Mouse (Mus musculus) left cerebral cortex, postnatal 25 days (tissue): ENCODE results near the gene Fbxl12. TPM values are rescaled to one million over a fixed set of nuclear protein-coding genes. Genes with fewer than 3 reads are reported as not detected.
"Not testable (repeated sequence)": the region's sequence is repeated elsewhere in the genome, so short reads cannot be mapped to it uniquely, and the experiment has no call there.

Experiments used
- DNase-seq, 2 experiments: peaks; one replicate each; pipeline ENCODE4 v3.0.0; 2022; ENCODE audit warnings: low spot score in 2 of 2, mixed read lengths in 1 of 2
- intact Hi-C: fragments of 180-260 bp; cut with DNase I; formaldehyde crosslinking; loops from one replicate; pipeline ENCODE4 v1.15.1; 2025
- total RNA-seq, 2 experiments: library from RNA; stranded (reverse); gene quantifications; 2 replicates each; pipeline ENCODE4 v1.2.3; 2021

Fbxl12 gene
- total RNA-seq, 2 experiments from 2014 or later, result 18.4 to 19.0 TPM

- intact Hi-C loops, result loop anchor here (1.0 to 5.0 kb wide), 3 partner anchors 64 to 150 kb away; no protein-coding TSS in a partner anchor
- DNase-seq, result peak; percentile 80 to 86
Measured at GRCm38 (mm10) chr9:20662325-20662724, 17.8 kb upstream of the Fbxl12 start.

GRCm38 (mm10) chr9:20657546-20657945 is 13.0 kb upstream of the Fbxl12 start:
- no peak for DNase-seq
- intact Hi-C loops, result loop anchor here (10.0 kb wide), 1 partner anchor 207 kb away; the partner anchor contains the start of gene A230050P20Rik

- no peak for DNase-seq
- intact Hi-C loops, result loop anchor here (5.0 to 10.0 kb wide), 2 partner anchors 187 to 211 kb away; partner anchors contain the start of gene A230050P20Rik
Measured at GRCm38 (mm10) chr9:20653859-20654258, 9.3 kb upstream of the Fbxl12 start.

GRCm38 (mm10) chr9:20652260-20652658 is 7.7 kb upstream of the Fbxl12 start:
- DNase-seq, result peak in 1 of 2 experiments; percentile 52
- intact Hi-C loops, result loop anchor here (5.0 to 10.0 kb wide), 2 partner anchors 185 to 213 kb away; partner anchors contain the start of gene A230050P20Rik

GRCm38 (mm10) chr9:20651602-20652259 is 7.2 kb upstream of the Fbxl12 start, which contains the start of gene Pin1:
Gene Pin1, plus strand, starts transcription at chr9:20652095.
- intact Hi-C loops, result loop anchor here (5.0 to 10.0 kb wide), 2 partner anchors 184 to 213 kb away; partner anchors contain the start of gene A230050P20Rik
- peak; percentile 100 for DNase-seq

- intact Hi-C loops, result loop anchor here (10.0 kb wide), 1 partner anchor 150 kb away; the partner anchor contains the start of gene Zfp426
- peak in 1 of 2 experiments; percentile 42 for DNase-seq
Measured at GRCm38 (mm10) chr9:20645121-20645520, 554 bp upstream of the Fbxl12 start.

GRCm38 (mm10) chr9:20643781-20644180 is 786 bp downstream of the Fbxl12 start:
- intact Hi-C loops, result loop anchor here (10.0 kb wide), 1 partner anchor 149 kb away; the partner anchor contains the start of gene Zfp426

GRCm38 (mm10) chr9:20642896-20643466 is 1.6 kb downstream of the Fbxl12 start:
- intact Hi-C loops, result loop anchor here (10.0 kb wide), 1 partner anchor 148 kb away; the partner anchor contains the start of gene Zfp426
- peak; percentile 62 to 75 for DNase-seq

More at GRCm38 (mm10) chr9:20643781-20644180, 786 bp downstream of the Fbxl12 start:
- peak in 1 of 2 experiments; percentile 1 for DNase-seq

- intact Hi-C loops, result loop anchor here (10.0 kb wide), 1 partner anchor 147 kb away; the partner anchor contains the start of gene Zfp426
- peak in 1 of 2 experiments; percentile 36 for DNase-seq
Measured at GRCm38 (mm10) chr9:20642101-20642895, 2.3 kb downstream of the Fbxl12 start, which contains the start of gene Ubl5. Gene Ubl5, plus strand, starts transcription at chr9:20642878.

GRCm38 (mm10) chr9:20641501-20641900 is 3.1 kb downstream of the Fbxl12 start:
- DNase-seq, result no peak
- intact Hi-C loops, result loop anchor here (10.0 kb wide), 1 partner anchor 147 kb away; the partner anchor contains the start of gene Zfp426

- intact Hi-C loops, result no loop called here
- DNase-seq, result no peak
Measured at GRCm38 (mm10) chr9:20639486-20639885, 5.1 kb downstream of the Fbxl12 start.

- no peak for DNase-seq
- intact Hi-C loops, result no loop called here
Measured at GRCm38 (mm10) chr9:20638552-20638951, 6.0 kb downstream of the Fbxl12 start.

- no peak for DNase-seq
- intact Hi-C loops, result no loop called here
Measured at GRCm38 (mm10) chr9:20636790-20637189, 7.8 kb downstream of the Fbxl12 start.

- no peak for DNase-seq
- intact Hi-C loops, result no loop called here
Measured at GRCm38 (mm10) chr9:20636256-20636655, 8.3 kb downstream of the Fbxl12 start.

GRCm38 (mm10) chr9:20635676-20636075 is 8.9 kb downstream of the Fbxl12 start:
- intact Hi-C loops, DNase-seq: not testable (repeated sequence)

GRCm38 (mm10) chr9:20631332-20631731 is 13.2 kb downstream of the Fbxl12 start:
- DNase-seq, result no peak
- intact Hi-C loops, result no loop called here

GRCm38 (mm10) chr9:20616685-20617084 is 27.9 kb downstream of the Fbxl12 start:
- intact Hi-C loops, result no loop called here
- DNase-seq, result no peak

- intact Hi-C loops, result no loop called here
- no peak for DNase-seq
Measured at GRCm38 (mm10) chr9:20611976-20612375, 32.6 kb downstream of the Fbxl12 start.

- intact Hi-C loops, result no loop called here
- no peak for DNase-seq
Measured at GRCm38 (mm10) chr9:20609831-20610464, 34.6 kb downstream of the Fbxl12 start.
